Mouse (Mus musculus) embryonic stem cell, embryonic (primary cell): Measurements from ENCODE around the gene Abhd12.
"Not testable (repeated sequence)": the region's sequence is repeated elsewhere in the genome, so short reads cannot be mapped to it uniquely, and the experiment has no call there.

Source experiments
- CTCF ChIA-PET, 4 experiments: fragments of 300-600 bp in 2 of 4; fragments of 350-600 bp in 2 of 4; sonication (Branson Sonifier 250); formaldehyde crosslinking; loops; one replicate each; lab custom pipeline; 2022; ENCODE audit warnings: inconsistent platforms in 2 of 4; lab: Charles Lee
- POLR2A ChIA-PET, 4 experiments: fragments of 300-600 bp in 2 of 4; fragments of 350-600 bp in 2 of 4; sonication (Branson Sonifier 250); formaldehyde crosslinking; loops; one replicate each; lab custom pipeline; 2022; ENCODE audit warnings: antibody characterized with exemption in 4 of 4, inconsistent platforms in 1 of 4; lab: Charles Lee

Abhd12 gene

DNA sequence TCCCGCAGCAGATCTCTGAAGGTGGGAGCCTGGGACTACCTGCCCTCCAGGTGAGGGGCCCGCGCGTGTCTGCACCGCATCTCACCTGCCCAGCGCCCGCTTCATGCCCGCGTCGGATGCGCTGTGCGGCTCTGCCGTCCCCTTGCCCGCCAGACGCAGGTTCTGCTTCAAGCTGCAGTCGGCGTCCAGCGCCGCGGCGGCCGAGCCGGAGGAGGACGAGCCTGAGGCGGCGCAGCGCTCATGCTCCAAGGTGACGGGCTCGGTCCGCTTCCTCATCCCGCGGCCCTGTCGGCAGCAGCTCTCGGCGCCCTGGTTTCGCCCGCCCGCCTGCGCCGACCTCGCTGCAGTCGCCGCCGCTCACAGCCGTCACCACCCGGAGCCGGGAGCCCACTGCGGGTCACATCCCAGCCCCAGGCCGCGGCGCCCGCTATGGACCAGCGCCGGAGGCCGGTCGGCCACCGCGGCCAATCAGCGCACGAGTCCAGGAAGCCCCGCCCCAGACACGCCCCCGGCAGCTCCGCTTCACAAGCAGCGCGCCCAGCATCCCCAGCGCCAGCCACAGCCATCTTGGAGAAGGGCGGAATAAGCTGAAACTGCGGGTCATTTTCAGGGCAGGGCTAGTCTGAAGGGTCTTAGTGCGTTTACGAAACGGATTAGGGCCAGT lies at the start of gene Abhd12:
Gene Abhd12, minus strand, starts transcription at position 470 of the 664 bp plus-strand sequence.
- CTCF ChIA-PET = interaction anchor here (0.5 to 2.0 kb wide), 9 partner anchors 9 to 886 kb away, joined by 3 to 9 read pairs (median 4); no protein-coding TSS in a partner anchor

DNA sequence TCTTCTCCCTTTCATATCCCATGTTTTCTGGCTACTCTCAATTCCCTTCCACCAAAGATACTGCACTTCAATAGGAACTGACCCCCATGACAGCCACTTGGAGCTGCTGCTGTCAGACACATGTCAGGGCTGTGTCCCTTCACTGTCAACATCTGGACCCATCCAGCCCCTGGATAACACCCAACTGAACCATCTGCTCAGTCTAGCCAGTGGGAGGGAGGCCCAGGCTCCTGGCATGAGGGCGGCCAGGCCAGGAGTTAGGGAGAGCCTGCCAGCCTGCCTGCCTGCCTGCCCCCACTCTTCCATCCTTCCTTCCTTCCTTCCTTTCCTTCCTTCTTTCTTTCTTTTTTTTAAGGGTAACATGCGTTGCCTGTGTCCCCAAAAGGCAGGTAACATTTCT lies 46.7 kb upstream of the Abhd12 start:
- ChIA-PET POLR2A (interaction anchor here in 1 of 4 experiments (2.4 to 2.7 kb wide), 3 partner anchors 14 to 88 kb away, joined by 10 to 13 read pairs (median 11); partner anchors contain the start of genes Abhd12, Nanp and Ninl), CTCF (no interaction called here)

More for the DNA sequence above, at the start of gene Abhd12:
- POLR2A ChIA-PET = interaction anchor here in 3 of 4 experiments (0.6 to 5.6 kb wide), 98 partner anchors 9 to 1900 kb away, joined by 3 to 71 read pairs (median 4); partner anchors contain the start of genes Entpd6 (in 2 of the 3), Nanp (in 2 of the 3), Ninl (in 2 of the 3) and Acss1 (in 1 of the 3)

DNA sequence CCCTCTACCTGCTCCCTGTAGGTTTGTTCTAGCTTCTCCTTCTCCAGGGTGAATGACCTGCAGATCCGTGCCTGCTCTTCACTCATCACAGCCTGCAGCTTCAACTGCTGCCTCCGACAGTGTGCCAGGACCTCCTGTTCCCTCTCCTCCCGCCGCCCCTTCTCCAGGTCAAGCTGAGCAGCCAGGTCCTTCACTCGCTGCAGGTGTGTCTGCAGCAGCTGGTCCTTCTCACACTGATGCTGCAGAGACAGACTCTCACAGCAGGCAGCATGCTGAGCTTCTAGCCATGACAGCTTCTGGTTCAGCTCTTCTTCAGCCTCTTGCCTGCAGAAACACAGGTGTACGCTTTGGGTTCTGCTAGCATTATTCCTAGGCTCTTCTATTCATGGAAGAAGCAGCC lies 45.5 kb upstream of the Abhd12 start:
- ChIA-PET POLR2A (interaction anchor here in 3 of 4 experiments (0.9 to 2.7 kb wide), 19 partner anchors 12 to 644 kb away, joined by 3 to 13 read pairs (median 4); partner anchors contain the start of genes Abhd12 (in 3 of the 3), Nanp (in 2 of the 3), Ninl (in 2 of the 3) and Gins1 (in 1 of the 3)), CTCF (no interaction called here)

DNA sequence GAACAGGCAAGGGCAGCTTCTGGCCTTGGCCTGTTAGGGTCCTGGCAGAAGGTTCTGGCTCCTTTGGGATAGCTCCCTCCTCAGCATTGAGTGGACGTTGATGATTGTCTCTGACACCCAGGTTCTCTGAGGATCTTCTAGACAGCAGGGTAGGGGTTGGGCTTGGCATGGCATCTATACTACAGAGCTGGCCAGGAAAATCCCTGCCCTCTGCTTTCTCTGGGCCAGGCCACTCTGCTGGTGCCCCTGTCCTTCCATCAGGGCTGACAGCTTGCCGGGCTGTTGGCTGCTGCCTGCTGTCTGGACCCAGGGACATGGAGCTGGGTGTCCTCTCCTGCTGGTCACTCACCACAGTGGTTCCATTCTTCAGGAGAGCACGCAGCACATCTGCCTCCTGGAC lies 45.1 kb upstream of the Abhd12 start:
- ChIA-PET CTCF (interaction anchor here in 1 of 4 experiments (0.7 kb wide), 1 partner anchor 11 kb away, joined by 3 read pairs; no protein-coding TSS in a partner anchor), POLR2A (interaction anchor here in 3 of 4 experiments (0.8 to 2.7 kb wide), 20 partner anchors 12 to 645 kb away, joined by 3 to 13 read pairs (median 4); partner anchors contain the start of genes Abhd12 (in 3 of the 3), Nanp (in 2 of the 3), Ninl (in 2 of the 3) and Gins1 (in 1 of the 3))

DNA sequence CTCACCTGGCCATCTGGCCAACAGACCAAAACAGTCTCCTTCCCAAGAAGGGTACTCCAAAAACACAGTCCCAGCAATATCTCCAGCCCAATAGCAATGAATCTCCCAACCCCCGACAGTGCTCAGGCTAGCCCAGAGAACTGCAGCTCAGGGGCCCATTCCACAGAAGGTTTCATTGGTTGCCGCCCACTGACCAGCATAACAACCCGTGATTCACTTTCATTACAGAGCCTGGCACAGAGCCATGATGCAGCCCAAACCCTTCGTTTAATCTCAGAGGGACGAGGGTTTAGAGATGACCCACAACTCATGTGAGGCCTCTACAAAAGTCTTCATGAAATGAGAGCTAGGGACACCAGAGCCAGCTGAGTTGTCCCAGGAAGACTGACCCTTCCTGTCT lies 44.2 kb upstream of the Abhd12 start:
- ChIA-PET POLR2A (interaction anchor here in 3 of 4 experiments (0.8 to 2.7 kb wide), 13 partner anchors 11 to 646 kb away, joined by 3 to 13 read pairs (median 4); partner anchors contain the start of genes Nanp (in 2 of the 3) and Ninl (in 2 of the 3)), CTCF (no interaction called here)

DNA sequence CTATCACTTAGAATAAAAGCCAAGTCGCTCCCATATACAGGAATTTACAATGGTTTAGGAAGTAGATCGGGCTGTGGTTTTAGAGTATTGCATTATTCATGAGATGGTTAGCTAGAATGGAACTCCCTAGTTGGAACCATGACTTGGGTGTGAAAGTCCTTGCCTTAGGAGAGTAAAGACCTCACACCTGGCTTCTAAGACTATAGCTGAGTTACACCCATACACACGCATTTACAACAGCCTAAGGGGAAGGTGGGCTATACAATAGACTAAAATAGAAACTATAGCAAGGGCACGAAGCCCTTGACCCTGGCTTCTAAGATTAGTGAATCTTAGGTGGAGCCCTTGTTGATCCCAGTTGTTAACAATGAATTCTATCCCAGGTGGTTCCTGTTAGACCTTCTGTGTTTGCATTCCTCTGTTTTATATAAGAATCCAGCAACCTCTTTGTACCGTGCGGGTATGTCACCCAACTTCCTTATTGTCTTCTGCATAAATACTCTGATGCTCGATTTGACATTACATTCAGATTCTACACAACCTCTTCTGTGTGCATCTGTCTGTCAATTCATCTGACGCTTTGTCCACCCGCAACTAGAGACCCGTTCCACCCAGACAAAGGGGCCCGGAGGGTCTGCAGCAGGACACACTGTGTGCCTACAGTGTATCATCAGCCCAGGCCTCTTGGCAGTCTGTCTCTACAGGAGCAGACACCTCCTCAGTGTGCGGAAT lies 43.5 kb upstream of the Abhd12 start:
- POLR2A ChIA-PET = interaction anchor here in 1 of 4 experiments (0.6 to 1.5 kb wide), 9 partner anchors 7 to 291 kb away, joined by 3 to 6 read pairs (median 3); partner anchors contain the start of genes Acss1, Gins1, Nanp and Ninl
- CTCF ChIA-PET = not testable (repeated sequence)

DNA sequence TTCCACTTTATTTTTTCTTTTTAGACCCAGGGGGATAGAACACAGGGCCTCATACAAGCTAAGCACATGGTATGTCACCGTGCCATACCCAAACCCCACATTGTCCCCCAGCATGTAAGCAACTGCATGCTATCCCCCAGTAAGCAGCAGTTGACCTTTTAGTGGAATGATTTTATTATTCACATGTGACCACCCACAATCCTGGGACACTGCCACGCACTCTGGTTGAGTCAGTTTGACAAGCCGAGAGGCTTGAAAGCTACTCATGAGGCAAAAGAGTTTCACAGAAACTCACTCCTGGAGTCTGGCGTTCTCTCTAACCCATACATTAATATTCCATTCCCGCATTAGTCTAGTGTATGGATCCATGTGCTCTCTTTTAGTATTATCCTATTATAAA lies 42.8 kb upstream of the Abhd12 start:
- POLR2A ChIA-PET = interaction anchor here in 1 of 4 experiments (0.6 to 1.5 kb wide), 10 partner anchors 8 to 290 kb away, joined by 3 to 6 read pairs (median 3); partner anchors contain the start of genes Acss1, Gins1, Nanp and Ninl

DNA sequence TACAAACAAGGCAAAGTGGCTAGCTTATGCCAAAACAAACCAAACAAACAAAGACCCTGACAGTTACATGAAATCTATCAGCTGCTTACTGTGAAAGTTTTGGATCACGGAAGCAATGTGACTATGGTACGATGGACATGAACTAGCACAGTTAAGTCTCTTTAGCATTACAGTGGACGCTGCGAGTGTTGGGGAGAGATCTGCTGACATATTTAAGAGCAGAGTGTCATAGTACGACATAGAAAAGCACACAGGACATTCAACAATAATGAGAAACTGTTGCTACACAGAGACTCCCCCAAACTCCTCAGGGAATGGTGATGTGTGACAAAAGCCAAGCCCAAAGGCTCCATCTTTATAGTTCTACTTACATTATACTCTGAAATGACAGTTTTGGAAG lies 39.5 kb upstream of the Abhd12 start:
- ChIA-PET POLR2A (interaction anchor here in 3 of 4 experiments (1.1 to 2.6 kb wide), 5 partner anchors 10 to 55 kb away, joined by 3 to 10 read pairs (median 4); no protein-coding TSS in a partner anchor), CTCF (no interaction called here)

More for the DNA sequence above, 42.8 kb upstream of the Abhd12 start:
- CTCF ChIA-PET = not testable (repeated sequence)

DNA sequence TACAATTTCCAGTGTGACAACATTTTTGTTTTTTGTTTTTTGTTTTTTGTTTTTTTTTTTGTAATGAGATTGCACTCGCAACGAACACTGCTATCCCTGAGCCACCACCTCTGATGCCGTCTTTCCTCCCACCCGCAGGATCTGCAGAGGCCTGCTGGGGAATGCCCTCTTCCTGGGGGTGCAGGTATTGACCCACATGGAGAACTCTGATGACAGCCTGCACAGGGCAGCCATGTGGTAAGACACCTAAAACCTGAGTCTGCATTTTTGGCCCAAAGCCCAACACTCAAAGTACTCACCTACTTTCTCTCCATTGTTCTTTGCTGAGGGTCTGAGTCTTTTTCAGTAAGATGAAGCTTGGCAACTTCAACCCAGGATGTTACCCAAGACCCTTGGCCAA lies 30.1 kb upstream of the Abhd12 start:
- ChIA-PET POLR2A (interaction anchor here in 2 of 4 experiments (1.1 to 2.0 kb wide), 2 partner anchors 67 to 106 kb away, joined by 3 to 7 read pairs; partner anchors contain the start of genes Nanp (in 1 of the 2) and Ninl (in 1 of the 2)), CTCF (no interaction called here)

DNA sequence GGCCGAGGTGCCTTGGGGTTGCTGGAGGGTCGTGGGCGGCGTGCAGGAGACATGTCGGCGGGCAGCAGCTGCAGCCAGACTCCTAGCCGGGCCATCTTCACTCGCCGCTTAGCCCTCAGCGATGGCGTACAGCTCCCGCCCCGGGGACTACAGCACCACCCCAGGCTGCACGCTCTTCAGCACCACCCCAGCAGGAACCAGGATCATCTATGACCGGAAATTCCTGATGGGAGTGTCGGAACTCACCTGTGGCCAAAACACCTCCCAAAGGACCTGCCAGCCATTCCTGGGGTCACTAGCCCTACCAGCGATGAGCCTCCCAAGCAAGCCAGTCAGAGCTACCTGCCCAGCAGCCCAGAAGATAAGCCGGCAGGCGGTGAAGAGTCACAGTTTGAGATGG lies 28.9 kb upstream of the Abhd12 start:
- POLR2A ChIA-PET = interaction anchor here in 3 of 4 experiments (0.5 to 2.4 kb wide), 18 partner anchors 8 to 320 kb away, joined by 3 to 13 read pairs (median 4); partner anchors contain the start of genes Abhd12 (in 2 of the 3), Gins1 (in 1 of the 3), Nanp (in 1 of the 3) and Ninl (in 1 of the 3)
- CTCF ChIA-PET = no interaction called here

DNA sequence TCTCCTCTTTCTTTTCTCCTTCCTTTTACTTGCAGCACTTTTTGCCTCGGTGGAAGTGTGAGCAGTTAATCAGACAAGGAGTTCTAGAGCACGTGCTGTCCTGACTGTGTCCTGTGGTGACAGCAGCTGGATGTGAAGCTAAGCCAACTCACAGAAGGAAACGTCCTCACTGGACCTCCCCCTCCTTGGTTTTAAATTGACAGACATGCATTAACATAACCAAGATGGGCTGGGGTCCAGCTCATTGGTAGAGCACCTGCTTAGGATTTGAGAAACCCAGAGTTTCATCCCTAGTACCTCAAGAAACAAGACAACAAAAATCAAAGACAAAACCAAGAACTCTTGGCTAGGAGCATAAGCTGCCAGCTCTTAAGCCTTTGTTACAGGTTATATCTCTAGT lies 26.3 kb upstream of the Abhd12 start:
- POLR2A ChIA-PET = interaction anchor here (0.6 to 1.9 kb wide), 10 partner anchors 13 to 110 kb away, joined by 3 to 8 read pairs (median 3); partner anchors contain the start of genes Abhd12 (in 1 of the 4), Nanp (in 1 of the 4) and Ninl (in 1 of the 4)
- CTCF ChIA-PET = no interaction called here

DNA sequence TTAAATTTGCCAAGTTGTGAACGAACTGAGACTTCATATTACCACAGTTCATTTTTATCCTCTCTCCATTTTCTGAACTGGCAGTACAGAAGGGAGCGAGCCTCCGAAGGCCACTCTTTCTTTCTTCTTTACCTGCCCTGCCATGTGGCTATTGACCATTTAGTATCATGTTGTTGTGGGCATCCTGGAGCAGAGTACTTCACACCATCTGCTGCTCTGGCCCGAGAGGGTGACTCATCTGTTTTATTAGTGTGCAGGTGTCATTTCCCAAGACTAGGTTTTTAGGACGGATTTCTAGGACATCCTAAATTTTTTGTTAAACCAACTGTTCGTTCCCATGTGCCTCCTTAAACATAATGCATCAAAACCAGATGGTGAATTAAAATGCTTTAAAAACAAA lies 24.6 kb upstream of the Abhd12 start:
- POLR2A ChIA-PET = interaction anchor here in 2 of 4 experiments (0.6 to 1.0 kb wide), 2 partner anchors 9 to 17 kb away, joined by 3 read pairs; no protein-coding TSS in a partner anchor
- CTCF ChIA-PET = no interaction called here

DNA sequence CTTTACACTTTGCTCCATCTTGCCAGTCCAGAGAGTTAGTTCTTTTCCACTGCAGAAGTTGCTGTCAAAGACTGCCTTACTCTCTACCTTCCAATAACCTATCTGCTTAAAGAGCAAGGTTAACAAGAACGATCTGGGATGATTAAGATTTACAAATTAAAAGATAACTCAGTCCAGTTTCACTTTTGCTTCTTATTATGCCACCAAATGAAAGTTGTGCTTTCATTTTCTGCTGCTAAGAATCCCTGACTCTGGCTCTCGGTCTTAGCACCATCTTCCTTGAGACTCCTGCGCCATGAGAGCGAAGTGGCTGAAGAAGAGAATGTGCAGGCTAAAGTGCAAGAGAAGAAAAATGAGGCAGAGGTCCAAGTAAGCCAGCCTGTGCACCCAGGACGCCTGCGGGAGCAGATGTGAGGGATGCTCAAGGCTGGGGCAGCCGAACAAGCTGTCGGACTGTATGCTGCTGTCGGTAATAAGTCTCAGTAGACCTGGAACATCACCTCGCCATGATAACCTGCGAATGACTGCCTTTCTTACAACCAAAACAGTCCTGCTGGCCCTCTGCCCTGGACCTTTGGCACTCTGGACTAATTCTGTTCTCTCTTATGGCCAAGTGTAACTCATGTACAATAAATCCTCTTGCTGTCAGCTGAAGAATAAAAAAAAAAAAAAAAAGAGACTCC lies 22.6 kb upstream of the Abhd12 start:
- CTCF ChIA-PET = interaction anchor here in 1 of 4 experiments (0.6 kb wide), 1 partner anchor 134 kb away, joined by 7 read pairs; no protein-coding TSS in a partner anchor
- POLR2A ChIA-PET = interaction anchor here in 1 of 4 experiments (0.7 to 1.5 kb wide), 2 partner anchors 15 to 628 kb away, joined by 6 to 7 read pairs; no protein-coding TSS in a partner anchor

DNA sequence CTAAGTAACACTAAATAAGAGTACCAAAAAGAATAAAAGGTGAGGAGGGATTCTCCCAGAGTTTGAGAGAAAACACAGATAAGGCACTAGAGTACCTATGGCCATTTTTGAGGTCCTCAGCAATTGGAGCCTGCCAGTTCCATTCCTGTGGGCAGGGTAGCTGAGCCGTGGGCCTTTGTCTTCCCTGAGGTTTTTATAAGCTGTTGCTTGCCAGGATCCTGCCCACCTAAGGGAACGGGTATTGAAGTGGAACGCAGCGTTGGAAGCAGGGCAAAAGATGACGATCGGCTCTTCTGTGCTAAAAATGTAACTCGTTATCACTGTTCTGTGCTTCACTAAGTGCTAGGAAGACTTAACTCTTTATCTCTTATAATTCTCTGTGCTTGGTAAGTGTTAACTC lies 19.0 kb upstream of the Abhd12 start:
- CTCF ChIA-PET = no interaction called here

DNA sequence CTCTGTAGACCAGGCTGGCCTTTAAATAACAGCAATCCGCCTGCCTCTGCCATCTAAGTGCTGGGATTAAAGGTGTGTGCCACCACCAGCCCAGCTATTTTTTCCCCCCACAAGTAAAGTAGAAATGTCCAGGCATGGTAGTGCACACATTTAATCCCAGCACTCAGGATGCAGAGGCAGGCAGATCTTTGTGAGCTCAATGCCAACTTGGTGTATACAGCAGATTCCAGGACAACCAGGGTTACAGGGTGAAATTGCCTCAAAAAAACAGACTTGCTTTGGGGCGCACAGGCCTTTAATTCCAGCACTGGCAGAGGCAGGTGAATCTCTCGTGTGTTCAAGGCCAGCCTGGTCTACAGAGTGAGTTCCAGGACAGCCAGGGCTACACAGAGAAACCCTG lies 18.5 kb upstream of the Abhd12 start:
- ChIA-PET POLR2A (interaction anchor here in 3 of 4 experiments (0.6 to 4.9 kb wide), 4 partner anchors 13 to 18 kb away, joined by 3 to 20 read pairs (median 4); partner anchors contain the start of gene Abhd12 (in 1 of the 3)), CTCF (no interaction called here)

More for the DNA sequence above, 19.0 kb upstream of the Abhd12 start:
- POLR2A ChIA-PET = interaction anchor here in 3 of 4 experiments (0.6 to 1.5 kb wide), 3 partner anchors 14 to 97 kb away, joined by 4 to 5 read pairs (median 5); no protein-coding TSS in a partner anchor

DNA sequence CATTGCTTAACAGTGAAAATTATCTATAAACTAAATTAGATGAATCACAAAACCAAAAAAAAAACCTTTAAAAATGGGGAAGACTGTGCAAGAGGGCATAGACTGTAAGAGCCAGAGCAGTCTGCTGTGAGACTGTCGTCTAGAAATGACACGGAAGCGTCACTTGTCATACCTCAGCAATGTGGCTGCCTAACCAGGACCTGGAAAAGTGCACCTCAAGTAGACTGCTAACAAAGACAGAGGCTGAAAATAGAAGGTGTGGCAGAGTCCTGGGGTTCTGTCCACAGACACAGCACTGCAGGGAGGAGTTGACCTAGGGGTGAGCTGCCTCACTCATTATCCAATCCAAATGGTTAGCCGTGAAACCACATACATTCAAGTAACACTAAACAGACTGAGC lies 17.6 kb upstream of the Abhd12 start:
- POLR2A ChIA-PET = interaction anchor here in 2 of 4 experiments (1.2 to 4.9 kb wide), 2 partner anchors 12 to 18 kb away, joined by 3 to 20 read pairs; partner anchors contain the start of gene Abhd12 (in 1 of the 2)

DNA sequence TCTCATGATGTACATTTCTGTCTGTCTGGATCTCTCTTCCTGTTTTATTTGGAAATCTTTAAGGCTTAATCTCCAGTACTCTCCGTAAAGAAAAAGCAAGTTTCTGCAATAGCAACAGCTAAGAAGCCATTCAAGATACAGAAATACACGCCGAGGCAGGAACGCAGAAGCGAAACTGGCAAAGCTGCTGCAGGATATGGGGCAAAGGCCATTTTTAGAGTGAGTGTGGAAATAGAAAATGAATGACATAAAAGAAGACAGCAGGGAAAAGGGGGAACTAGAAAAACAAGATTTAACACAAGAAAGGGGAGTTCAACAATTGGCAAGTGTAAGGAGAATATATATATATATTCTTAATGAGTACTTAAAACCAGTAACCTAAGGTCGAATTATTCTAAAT lies 17.2 kb upstream of the Abhd12 start:
- CTCF ChIA-PET = no interaction called here

More for the DNA sequence above, 17.6 kb upstream of the Abhd12 start:
- CTCF ChIA-PET = no interaction called here

More for the DNA sequence above, 17.2 kb upstream of the Abhd12 start:
- POLR2A ChIA-PET = interaction anchor here in 2 of 4 experiments (1.2 to 4.9 kb wide), 2 partner anchors 12 to 17 kb away, joined by 3 to 20 read pairs; partner anchors contain the start of gene Abhd12 (in 1 of the 2)
